Mouse (Mus musculus) heart, embryonic 16.5 days (tissue): ENCODE data around the gene Cpne5. TPM values are rescaled to one million over a fixed set of nuclear protein-coding genes. Genes with fewer than 3 reads are reported as not detected.
"Not testable (repeated sequence)": the region's sequence is repeated elsewhere in the genome, so short reads cannot be mapped to it uniquely, and the experiment has no call there.

Experiments used
- ATAC-seq: fragments of 200-750 bp; cut with Nextera tagmentation; replicated peaks from 2 replicates; pipeline ENCODE4 v1.8.0; 2017; ENCODE audit warnings: moderate number of reproducible peaks; ENCODE audit not compliant: insufficient read depth, low FRiP score; ENCODE audit errors: extremely low read depth
- H3K27ac ChIP-seq: fragments of 300-500 bp; sonication (generic); 2 replicates; pipeline ENCODE4 v1.5.1; 2014; ENCODE audit warnings: mild to moderate bottlenecking, low read length, control low read depth, moderate library complexity
- H3K27me3 ChIP-seq: fragments of 300-500 bp; sonication (generic); 2 replicates; pipeline ENCODE4 v1.6.1; 2014; ENCODE audit warnings: low read length, mixed read lengths; ENCODE audit not compliant: control insufficient read depth, insufficient read depth
- H3K36me3 ChIP-seq: fragments of 300-500 bp; sonication (generic); 2 replicates; pipeline ENCODE4 v1.6.1; 2014; ENCODE audit not compliant: control insufficient read depth, insufficient read depth
- H3K4me1 ChIP-seq: fragments of 300-500 bp; sonication (generic); 2 replicates; pipeline ENCODE4 v1.6.1; 2014; ENCODE audit warnings: low read length, mixed read lengths; ENCODE audit not compliant: control insufficient read depth, insufficient read depth
- H3K4me2 ChIP-seq: fragments of 300-500 bp; sonication (generic); 2 replicates; pipeline ENCODE4 v1.6.1; 2014; ENCODE audit warnings: low read depth, mild to moderate bottlenecking, control low read depth, low read length
- H3K4me3 ChIP-seq: fragments of 300-500 bp; sonication (generic); 2 replicates; pipeline ENCODE4 v1.5.1; 2014; ENCODE audit warnings: mild to moderate bottlenecking, control low read depth, low read length
- H3K9ac ChIP-seq: fragments of 300-500 bp; sonication (generic); 2 replicates; pipeline ENCODE4 v1.6.1; 2014; ENCODE audit warnings: low read length, control low read depth
- H3K9me3 ChIP-seq: fragments of 300-500 bp; sonication (generic); replicated peaks from 2 replicates; pipeline ENCODE4 v1.6.1; 2016; ENCODE audit warnings: low read length; ENCODE audit not compliant: control insufficient read depth
- WGBS: fragments of 180-500 bp; shearing (Covaris S2); extraction: QIAGEN DNeasy Blood & Tissue Kit; methylation state at CpG from one replicate; pipeline ENCODE4 v1.1.7; 2014; 5-methylcytosine and 5-hydroxymethylcytosine counted together
- polyA plus RNA-seq: library from polyadenylated mRNA; unstranded; fragments of >200 nt; fragmentation: Nextera tagmentation; extraction: Ambion mirVana; gene quantifications from 2 replicates; pipeline ENCODE4 v1.2.1, GENCODE M21; 2015

Gene Cpne5
- polyA plus RNA-seq, 1 experiment from 2014 or later, result 13.3 TPM

DNA sequence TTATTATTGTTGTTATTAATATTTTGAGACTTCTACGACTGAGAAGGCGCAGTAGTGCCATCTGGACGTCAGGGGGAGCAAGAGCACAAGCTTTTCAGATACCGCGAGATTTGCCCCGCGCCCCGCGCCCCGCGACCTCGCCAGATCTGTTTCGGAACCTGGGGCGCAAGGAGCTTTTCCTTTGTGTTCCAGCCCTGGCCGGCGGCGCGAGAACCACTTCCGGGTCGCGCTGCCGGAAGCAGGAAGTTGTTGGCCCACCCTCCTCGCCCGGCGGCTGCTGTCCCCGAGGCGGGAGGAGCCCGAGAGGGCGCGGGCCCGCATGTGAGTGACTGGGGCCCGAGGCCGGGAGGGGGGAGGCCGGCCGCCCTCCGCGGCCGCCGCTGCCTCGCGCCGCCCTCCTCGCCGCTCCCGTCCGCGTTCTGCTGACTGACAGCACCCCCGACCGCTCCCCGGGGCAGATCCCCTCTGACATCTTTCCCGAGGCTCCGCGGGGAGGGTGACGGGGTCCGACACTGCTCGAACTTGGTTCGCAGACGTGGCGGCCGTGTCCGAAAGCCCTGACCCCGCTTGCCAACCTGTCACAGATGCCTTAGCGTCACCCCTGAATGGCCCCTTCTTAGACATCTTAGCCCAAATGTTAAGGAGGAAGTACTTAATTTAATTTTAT is 30.8 kb upstream of the Cpne5 start, which contains the start of gene BC004004:
BC004004 (plus strand) TSS at position 107 of the 667 bp plus-strand sequence.
- H3K27ac ChIP-seq, result peak within 1 kb of the TSS; percentile 91
- no peaks in the 10 kb centered on the region for H3K9me3 ChIP-seq
- WGBS, result under 1% methylated on average over 61 of the region's 63 CpGs
- peak; percentile 83 for ATAC-seq
- H3K36me3 ChIP-seq, result no peaks in the 10 kb centered on the region
- H3K4me2 ChIP-seq, result peak within 1 kb of the TSS; percentile 63
- peak within 1 kb of the TSS; percentile 90 for H3K9ac ChIP-seq
- peaks cover 21% of the 10 kb centered on the region for H3K4me1 ChIP-seq
- H3K4me3 ChIP-seq, result peak within 1 kb of the TSS; percentile 75
- H3K27me3 ChIP-seq, result no peaks in the 10 kb centered on the region

DNA sequence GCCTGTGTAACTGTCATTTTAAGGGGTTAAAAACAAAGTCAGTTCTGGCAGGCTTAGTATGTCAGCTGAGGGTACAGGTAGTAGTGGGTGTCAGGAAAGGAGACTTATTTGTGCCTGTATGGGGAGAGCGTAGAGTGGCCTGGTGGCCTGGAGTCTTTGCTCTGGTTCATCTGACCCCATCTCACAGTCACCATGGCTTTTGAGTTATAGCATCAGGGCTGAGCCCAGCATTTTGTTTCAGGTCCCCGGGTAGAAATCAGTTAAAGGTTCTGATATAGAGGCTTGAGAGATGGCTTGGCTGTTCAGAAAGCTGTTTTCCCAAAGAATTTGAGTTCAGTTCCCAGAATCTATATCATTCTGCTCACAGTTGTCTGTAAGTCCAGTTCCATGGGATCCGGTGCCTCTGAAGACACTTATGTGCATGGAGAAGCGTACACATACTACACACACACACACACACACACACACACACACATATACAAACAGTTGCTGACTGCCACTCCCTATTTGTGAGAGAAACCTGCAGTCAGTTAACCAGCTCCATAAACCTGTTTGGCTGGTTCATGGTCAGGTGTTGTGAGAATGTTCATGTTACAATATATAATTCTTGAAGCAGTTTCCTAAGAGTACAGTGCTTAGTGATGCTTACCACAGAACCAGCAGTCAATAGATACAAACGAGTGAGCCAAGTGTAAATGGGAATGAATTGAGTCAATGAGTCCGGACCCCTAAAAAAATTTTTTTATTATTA is 30.1 kb upstream of the Cpne5 start:
- H3K4me3 ChIP-seq, result peak overlapping the region; percentile 75
- H3K27ac ChIP-seq, result peak overlapping the region; percentile 91
- peak overlapping the region; percentile 90 for H3K9ac ChIP-seq
- peaks cover 23% of the 10 kb centered on the region for H3K4me1 ChIP-seq
- no peaks in the 10 kb centered on the region for H3K27me3 ChIP-seq
- 55% methylated on average over 6 of the region's 6 CpGs for WGBS
- no peaks in the 10 kb centered on the region for H3K36me3 ChIP-seq
- peak overlapping the region; percentile 63 for H3K4me2 ChIP-seq
- ATAC-seq, result no peak; the same call in 1 of the 2 replicates
- no peaks in the 10 kb centered on the region for H3K9me3 ChIP-seq

DNA sequence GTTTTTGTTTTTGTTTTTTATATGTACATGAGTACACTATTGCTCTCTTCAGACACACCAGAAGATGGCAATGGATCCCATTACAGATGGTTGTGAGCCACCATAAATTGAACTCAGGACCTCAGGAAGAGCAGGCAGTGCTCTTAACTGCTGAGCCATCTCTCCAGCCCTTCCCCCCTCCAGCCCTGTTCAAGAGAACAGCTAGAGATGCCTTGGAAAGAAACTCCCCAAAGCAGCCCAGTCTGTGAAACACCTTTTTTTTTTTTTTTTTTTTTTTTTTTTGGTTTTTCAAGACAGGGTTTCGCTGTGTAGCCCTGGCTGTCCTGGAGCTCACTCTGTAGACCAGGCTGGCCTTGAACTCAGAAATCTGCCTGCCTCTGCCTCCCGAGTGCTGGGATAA is 29.1 kb upstream of the Cpne5 start:
- 93% methylated on average over 2 of the region's 2 CpGs for WGBS
- not testable (repeated sequence) for H3K27me3 ChIP-seq, H3K4me3 ChIP-seq, H3K9ac ChIP-seq, ATAC-seq, H3K9me3 ChIP-seq, H3K4me2 ChIP-seq, H3K36me3 ChIP-seq, H3K27ac ChIP-seq
- H3K4me1 ChIP-seq, result peaks cover 32% of the 10 kb centered on the region

DNA sequence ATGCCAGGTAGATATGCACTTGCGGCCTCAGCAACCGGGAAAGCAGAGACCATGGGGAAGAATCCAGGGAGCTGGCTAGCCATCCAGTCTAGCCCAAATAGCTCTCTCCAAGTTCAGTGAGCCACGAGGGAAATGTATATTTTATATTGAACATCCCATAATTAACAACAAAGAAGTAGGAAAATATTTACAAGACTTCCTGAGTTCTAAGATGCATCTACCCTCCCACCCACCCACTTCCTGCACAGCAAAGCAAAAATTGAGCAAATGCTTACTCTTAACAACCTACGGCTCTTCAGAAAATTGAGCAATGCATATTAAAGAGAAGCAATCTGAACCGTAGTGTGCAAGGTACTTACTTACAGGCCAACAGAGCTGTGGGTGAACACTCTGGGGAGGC is 26.8 kb upstream of the Cpne5 start:
- peak overlapping the region; percentile 73 for H3K4me3 ChIP-seq
- H3K9me3 ChIP-seq, result no peaks in the 10 kb centered on the region
- no peaks in the 10 kb centered on the region for H3K27me3 ChIP-seq
- H3K4me2 ChIP-seq, result peak overlapping the region; percentile 73
- peak overlapping the region; percentile 99 for H3K27ac ChIP-seq
- peaks cover 27% of the 10 kb centered on the region for H3K4me1 ChIP-seq
- H3K9ac ChIP-seq, result peak overlapping the region; percentile 86
- WGBS, result 76% methylated on average over 5 of the region's 5 CpGs
- ATAC-seq, result no peak
- peaks cover 7% of the 10 kb centered on the region; the same call in 1 of the 2 replicates for H3K36me3 ChIP-seq

DNA sequence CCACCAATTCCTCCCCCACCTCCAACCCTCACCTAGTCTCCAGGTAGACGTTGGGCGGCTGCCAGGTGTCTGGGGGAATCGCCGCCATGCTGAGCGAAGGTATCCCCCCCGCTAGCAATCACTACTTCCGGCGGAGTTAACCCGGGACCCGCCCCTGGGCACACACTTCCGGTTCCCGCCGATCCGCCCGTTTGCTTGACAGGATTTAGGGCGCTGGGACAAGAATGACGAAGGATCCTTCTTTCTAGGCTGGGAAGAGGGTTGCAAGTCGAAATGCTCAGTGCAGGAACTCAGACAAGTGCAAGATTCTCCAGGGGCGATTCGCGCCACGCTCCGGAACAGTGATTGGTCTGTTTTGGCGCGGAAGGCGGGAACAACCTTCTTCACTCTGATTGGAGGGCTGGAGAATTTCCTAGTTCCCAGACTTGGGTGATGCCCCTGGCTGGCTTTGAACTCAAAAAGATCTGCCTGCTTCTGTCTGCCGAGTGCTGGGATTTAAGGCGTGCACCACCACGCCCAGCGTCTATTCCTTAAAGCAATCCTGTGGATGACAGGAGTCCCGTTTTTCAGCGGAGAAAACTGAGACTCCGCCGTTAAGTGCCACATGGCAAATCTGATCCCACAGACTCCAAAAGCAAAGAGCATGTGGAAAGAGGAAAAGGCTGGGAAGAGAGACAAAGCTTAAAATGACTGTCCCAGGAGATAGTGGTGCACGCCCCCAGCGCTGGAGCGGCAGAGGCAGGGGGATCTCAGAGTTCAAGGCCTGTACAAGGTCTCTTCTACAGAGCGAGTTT is 26.1 kb upstream of the Cpne5 start, which contains the start of gene Ppil1:
Ppil1 (minus strand) TSS at position 347 of the 794 bp plus-strand sequence.
- Histone ChIP-seq H3K4me3 (peak within 1 kb of the TSS; percentile 73), H3K27me3 (no peaks in the 10 kb centered on the region), H3K4me2 (peak within 1 kb of the TSS; percentile 73), H3K9me3 (no peaks in the 10 kb centered on the region), H3K36me3 (peaks cover 7% of the 10 kb centered on the region; the same call in 1 of the 2 replicates), H3K4me1 (peaks cover 29% of the 10 kb centered on the region), H3K27ac (peak within 1 kb of the TSS; percentile 99), H3K9ac (peak within 1 kb of the TSS; percentile 86)
- peak; percentile 77 for ATAC-seq
- 8% methylated on average over 38 of the region's 38 CpGs for WGBS

DNA sequence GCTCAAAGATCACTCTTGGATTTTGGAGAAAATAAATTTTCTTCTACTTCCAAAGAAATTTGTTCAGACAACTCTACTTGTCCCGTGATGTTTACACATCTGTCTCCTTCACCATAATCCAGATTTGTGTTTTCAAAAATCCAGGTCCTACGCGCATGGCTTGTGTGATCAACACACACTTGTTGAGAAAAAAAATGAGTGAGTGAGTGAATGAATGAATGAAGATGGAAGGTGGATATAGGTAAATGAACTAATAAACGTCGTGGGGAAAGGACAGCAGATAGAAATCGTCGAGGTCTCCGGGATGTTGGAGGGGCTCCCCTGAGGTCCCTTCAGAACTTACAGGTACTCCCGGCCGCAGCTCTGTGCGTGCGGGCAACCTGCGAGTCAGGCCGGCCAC is 25.4 kb upstream of the Cpne5 start:
- Histone ChIP-seq H3K9me3 (no peaks in the 10 kb centered on the region), H3K4me3 (peak overlapping the region; percentile 73), H3K36me3 (peaks cover 9% of the 10 kb centered on the region), H3K4me1 (peaks cover 30% of the 10 kb centered on the region), H3K27me3 (no peaks in the 10 kb centered on the region), H3K9ac (peak overlapping the region; percentile 86), H3K4me2 (peak overlapping the region; percentile 73), H3K27ac (peak overlapping the region; percentile 99)
- whole genome bisulfite sequencing, result 1% methylated on average over 14 of the region's 14 CpGs
- ATAC-seq, result no peak

DNA sequence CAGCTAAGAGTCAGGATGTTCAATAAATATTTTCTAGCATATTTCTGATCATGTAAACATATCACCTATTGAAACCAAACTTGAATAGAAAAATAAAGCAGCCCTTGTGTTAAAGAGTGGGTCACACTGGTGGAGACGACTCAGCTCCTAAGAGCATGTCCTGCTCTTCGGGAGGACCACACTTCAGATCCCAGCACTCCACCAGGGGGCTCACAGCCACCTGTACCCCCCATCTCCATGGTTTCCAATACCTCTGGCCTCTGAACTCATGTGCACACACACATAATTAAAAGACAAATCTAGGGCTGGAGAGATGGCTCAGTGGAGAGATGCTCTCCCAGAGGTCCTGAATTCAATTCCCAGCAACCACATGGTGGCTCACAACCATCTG is 24.3 kb upstream of the Cpne5 start:
- no peaks in the 10 kb centered on the region for H3K27me3 ChIP-seq
- WGBS, result 40% methylated on average over 2 of the region's 2 CpGs
- H3K4me2 ChIP-seq, result peak overlapping the region; percentile 73
- no peak overlapping the region for H3K27ac ChIP-seq
- H3K4me3 ChIP-seq, result peak overlapping the region; percentile 16; the same call in 1 of the 2 replicates
- H3K36me3 ChIP-seq, result peaks cover 13% of the 10 kb centered on the region
- peaks cover 38% of the 10 kb centered on the region for H3K4me1 ChIP-seq
- no peak overlapping the region for H3K9ac ChIP-seq
- H3K9me3 ChIP-seq, result no peaks in the 10 kb centered on the region
- no peak for ATAC-seq

DNA sequence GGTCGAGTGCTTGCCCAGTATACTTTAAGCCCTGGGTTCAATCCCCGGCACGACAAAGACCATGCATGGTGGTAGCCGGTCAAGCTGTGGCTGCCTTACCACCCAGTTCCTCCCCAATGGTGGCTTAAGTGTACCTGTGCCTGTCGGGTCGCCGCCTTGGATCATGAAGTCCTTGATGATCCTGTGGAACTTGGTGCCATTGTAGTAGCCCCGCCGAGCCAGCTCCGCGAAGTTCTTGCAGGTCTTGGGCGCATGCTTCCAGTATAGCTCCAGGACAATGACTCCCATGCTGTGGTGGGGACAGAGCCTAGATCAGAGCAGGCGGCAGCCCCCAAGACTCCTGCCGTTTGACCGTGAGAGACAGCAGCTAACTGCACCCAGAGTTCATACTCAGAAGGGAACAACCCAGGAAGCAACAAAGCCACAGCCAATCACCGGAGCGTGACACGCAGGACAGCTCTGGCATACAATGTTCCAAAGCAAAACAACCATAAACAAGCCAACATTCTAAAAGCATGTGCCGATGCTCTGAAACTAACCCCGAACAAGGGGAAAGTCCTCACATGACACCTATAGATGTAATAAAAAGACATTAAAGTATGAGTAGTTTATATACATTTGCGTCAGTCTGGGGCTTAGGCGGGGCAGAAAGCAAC is 23.8 kb upstream of the Cpne5 start:
- peak overlapping the region; percentile 73 for H3K4me2 ChIP-seq
- 0 out of 2 replicates have a peak overlapping the region, but pooled peaks have one; percentile 8 for H3K9ac ChIP-seq
- H3K9me3 ChIP-seq, result no peaks in the 10 kb centered on the region
- ATAC-seq, result no peak
- no peak overlapping the region for H3K27ac ChIP-seq
- H3K4me1 ChIP-seq, result peaks cover 40% of the 10 kb centered on the region
- H3K27me3 ChIP-seq, result no peaks in the 10 kb centered on the region
- H3K36me3 ChIP-seq, result peaks cover 13% of the 10 kb centered on the region
- WGBS, result 89% methylated on average over 22 of the region's 22 CpGs
- peak overlapping the region; percentile 16; the same call in 1 of the 2 replicates for H3K4me3 ChIP-seq
